Mouse (Mus musculus): ENCODE measurements around the gene Zpbp2. TPM values are rescaled to one million over a fixed set of nuclear protein-coding genes. Genes with fewer than 3 reads are reported as not detected.

The Zpbp2 gene
- polyA plus RNA-seq, 1 experiment from 2014 or later: not detected

DNA sequence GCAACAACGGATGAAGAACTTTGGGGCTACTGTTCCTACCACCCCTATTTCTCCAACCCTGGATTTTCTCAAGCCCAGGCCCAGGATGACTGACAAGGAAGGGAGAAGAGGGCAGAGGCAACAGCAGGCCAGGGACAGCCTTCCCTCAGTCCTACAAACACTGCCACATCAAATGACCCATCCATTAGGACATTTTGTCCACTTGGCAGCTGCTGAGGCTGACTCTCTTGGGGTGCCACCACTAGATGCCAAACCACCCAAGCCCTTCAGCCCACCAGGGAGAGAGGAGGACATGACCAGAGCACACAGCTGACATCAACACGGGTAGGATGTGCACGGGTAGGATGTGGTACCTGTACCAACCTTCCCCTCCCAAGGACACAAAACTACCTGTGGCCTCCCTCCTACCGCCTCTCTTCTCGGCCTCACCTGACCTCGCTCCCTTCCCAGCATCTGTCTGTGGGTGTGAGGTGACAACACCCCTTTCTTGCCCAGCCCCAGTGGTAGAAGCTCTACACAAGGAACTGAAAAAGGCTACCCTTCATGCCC, 33.8 kb downstream of the Zpbp2 start:
- no peak for DNase-seq (ENCODE audit: low spot score)
- 96% methylated on average over 6 of the region's 6 CpGs for WGBS
- no peak for ATAC-seq
- H3K4me2 ChIP-seq (ENCODE audit: low read length): no peak overlapping the region
- H3K27ac ChIP-seq (ENCODE audit: low read depth, low read length): no peak overlapping the region
- H3K36me3 ChIP-seq (ENCODE audit: control insufficient read depth, insufficient read depth, low read length): peaks cover 32% of the 10 kb centered on the region
- H3K9ac ChIP-seq (ENCODE audit: low read length): no peak overlapping the region
- H3K4me3 ChIP-seq (ENCODE audit: low read depth, low read length): no peak overlapping the region
- H3K9me3 ChIP-seq (replicated peaks; ENCODE audit: control insufficient read depth, low read length): no peaks in the 10 kb centered on the region
- peaks cover 21% of the 10 kb centered on the region for H3K4me1 ChIP-seq (ENCODE audit: control insufficient read depth, insufficient read depth, low read length)
- no peaks in the 10 kb centered on the region for H3K27me3 ChIP-seq (replicated peaks; ENCODE audit: control insufficient read depth, insufficient read depth, low read length)

DNA sequence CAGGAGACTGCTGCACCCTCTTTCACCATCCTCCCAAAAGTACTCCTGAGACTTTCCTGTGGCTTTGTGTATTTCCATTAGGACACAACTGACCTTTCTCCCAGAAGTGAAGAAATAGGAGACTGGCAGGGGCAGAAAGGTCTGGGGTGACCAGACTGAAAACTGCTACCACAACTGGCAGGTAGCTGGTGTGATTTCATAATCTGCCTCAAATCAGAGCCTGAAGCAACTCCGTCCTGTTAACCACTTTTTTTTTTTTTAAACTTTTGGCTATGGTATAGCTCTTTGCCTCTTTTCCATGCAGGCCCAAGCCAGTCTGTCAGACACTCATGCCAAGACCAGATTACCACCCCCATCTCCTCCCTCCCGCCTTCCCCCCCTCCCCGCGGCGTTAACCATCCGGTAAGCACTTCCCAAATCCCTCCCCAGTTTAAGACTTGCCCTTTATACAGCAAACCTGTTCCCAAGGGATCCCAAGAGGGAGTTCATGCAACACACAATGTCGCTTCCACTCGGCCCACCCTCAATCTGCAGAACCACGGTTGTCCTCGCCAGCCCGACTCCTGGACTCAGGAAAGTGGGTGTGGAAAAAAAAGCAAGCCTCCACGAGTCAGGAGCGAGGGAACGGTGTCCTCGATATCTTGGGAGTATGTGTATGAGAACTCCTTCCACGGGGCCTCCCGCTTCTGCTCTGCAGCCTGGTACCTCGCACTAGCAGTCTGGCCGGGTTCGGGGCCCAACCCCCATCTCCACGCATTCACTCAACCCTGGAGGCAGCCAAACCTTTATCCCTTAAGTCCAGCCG, 35.4 kb downstream of the Zpbp2 start:
- Histone ChIP-seq H3K36me3 (ENCODE audit: control insufficient read depth, insufficient read depth, low read length) (peaks cover 22% of the 10 kb centered on the region), H3K9me3 (replicated peaks; ENCODE audit: control insufficient read depth, low read length) (no peaks in the 10 kb centered on the region), H3K4me3 (ENCODE audit: low read depth, low read length) (peak overlapping the region; percentile 72), H3K4me1 (ENCODE audit: control insufficient read depth, insufficient read depth, low read length) (peaks cover 21% of the 10 kb centered on the region), H3K27me3 (replicated peaks; ENCODE audit: control insufficient read depth, insufficient read depth, low read length) (no peaks in the 10 kb centered on the region), H3K27ac (ENCODE audit: low read depth, low read length) (peak overlapping the region; percentile 67), H3K9ac (ENCODE audit: low read length) (peak overlapping the region; percentile 87), H3K4me2 (ENCODE audit: low read length) (peak overlapping the region; percentile 85)
- DNase-seq (ENCODE audit: low spot score): peak; percentile 43
- WGBS: under 1% methylated on average over 22 of the region's 22 CpGs
- ATAC-seq: peak; percentile 47

DNA sequence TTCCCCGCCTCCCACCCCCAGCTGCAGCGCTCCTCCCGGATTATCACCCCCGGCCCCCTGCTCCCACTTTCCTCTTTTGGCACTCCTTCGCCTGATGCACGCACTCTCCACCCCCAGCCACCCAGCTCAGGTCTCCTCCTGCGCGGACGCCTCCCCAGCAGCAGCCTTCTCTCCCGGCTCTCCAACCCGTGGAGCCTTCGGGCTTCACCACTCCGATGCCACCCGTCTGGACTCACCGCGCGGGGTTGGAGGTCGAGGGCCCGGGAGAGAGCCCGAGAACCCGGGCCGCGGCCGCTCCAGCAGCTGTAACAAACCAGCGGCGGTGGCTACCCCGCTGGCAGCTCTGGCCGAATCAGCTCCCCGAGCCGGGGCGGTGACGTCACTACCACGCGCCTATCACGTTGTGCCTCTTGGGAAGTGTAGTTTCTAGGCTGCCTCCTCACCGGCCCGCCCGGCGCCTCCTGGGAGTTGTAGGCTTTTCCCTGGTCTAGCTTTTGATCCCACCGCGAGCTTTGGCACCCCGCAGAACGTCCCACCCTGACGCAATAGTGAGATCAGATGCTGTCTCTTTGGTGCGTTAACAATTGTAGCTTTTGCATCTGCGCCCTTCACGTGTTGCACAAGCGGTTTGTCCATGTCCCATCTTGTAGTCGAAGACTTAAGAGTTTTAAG, 36.1 kb downstream of the Zpbp2 start, which contains the start of gene Ormdl3:
Gene Ormdl3 (minus strand): TSS at position 477 of the 672 bp plus-strand sequence.
- H3K4me2 ChIP-seq (ENCODE audit: low read length): peak within 1 kb of the TSS; percentile 85
- WGBS: under 1% methylated on average over 49 of the region's 49 CpGs
- H3K9ac ChIP-seq (ENCODE audit: low read length): peak within 1 kb of the TSS; percentile 87
- H3K4me3 ChIP-seq (ENCODE audit: low read depth, low read length): peak within 1 kb of the TSS; percentile 72
- ATAC-seq (peak; percentile 97), DNase-seq (ENCODE audit: low spot score) (peak; percentile 99)
- H3K36me3 ChIP-seq (ENCODE audit: control insufficient read depth, insufficient read depth, low read length): peaks cover 16% of the 10 kb centered on the region
- no peaks in the 10 kb centered on the region for H3K27me3 ChIP-seq (replicated peaks; ENCODE audit: control insufficient read depth, insufficient read depth, low read length)
- peak within 1 kb of the TSS; percentile 67 for H3K27ac ChIP-seq (ENCODE audit: low read depth, low read length)
- peaks cover 21% of the 10 kb centered on the region for H3K4me1 ChIP-seq (ENCODE audit: control insufficient read depth, insufficient read depth, low read length)
- H3K9me3 ChIP-seq (replicated peaks; ENCODE audit: control insufficient read depth, low read length): no peaks in the 10 kb centered on the region

DNA sequence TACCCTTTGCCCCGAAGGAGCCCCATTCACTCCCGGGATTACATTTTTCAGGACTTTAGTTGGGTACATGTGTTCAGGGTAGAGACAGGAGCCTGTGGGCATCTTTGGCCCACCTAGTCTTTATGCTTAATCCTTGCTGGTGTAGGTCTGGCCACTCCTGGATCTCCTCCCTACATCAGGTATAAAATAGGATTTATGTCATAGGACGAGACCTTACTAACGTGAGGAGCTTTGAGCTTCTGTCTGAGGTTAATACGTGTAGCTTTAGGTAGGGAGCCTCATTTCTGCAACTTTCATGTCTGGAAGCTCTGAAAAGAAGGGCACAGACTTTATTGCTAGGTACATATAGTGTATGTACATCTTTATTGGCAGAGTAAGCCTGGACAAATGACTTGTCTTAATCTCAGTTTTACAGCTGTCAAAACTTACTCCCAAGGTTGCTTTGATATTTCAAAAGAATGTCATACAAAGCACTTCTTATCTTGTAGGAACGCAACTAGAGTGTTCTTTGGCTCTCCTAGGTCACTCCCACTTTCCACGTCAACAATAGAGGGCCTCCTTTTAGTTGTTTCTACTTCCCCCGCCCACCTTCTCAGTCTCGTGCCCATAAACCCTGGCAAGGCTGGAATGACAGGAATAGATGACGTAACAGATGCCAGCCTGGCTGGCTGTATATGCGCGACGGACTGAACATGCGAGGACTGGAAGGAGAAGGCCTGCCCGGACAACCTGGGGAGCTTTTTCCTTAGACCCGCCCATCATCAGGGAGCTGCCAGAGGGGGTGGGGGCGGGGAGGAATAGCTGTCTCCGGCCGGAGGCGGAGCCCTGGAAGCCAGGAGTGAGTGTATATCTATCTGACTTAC, 37.0 kb downstream of the Zpbp2 start:
- peak; percentile 37 for ATAC-seq
- Histone ChIP-seq H3K9me3 (replicated peaks; ENCODE audit: control insufficient read depth, low read length) (no peaks in the 10 kb centered on the region), H3K27me3 (replicated peaks; ENCODE audit: control insufficient read depth, insufficient read depth, low read length) (no peaks in the 10 kb centered on the region), H3K36me3 (ENCODE audit: control insufficient read depth, insufficient read depth, low read length) (peaks cover 7% of the 10 kb centered on the region), H3K4me1 (ENCODE audit: control insufficient read depth, insufficient read depth, low read length) (peaks cover 21% of the 10 kb centered on the region), H3K27ac (ENCODE audit: low read depth, low read length) (peak overlapping the region; percentile 66), H3K4me2 (ENCODE audit: low read length) (peak overlapping the region; percentile 85), H3K4me3 (ENCODE audit: low read depth, low read length) (peak overlapping the region; percentile 72), H3K9ac (ENCODE audit: low read length) (peak overlapping the region; percentile 87)
- peak; percentile 80 for DNase-seq (ENCODE audit: low spot score)
- WGBS: 4% methylated on average over 20 of the region's 20 CpGs

DNA sequence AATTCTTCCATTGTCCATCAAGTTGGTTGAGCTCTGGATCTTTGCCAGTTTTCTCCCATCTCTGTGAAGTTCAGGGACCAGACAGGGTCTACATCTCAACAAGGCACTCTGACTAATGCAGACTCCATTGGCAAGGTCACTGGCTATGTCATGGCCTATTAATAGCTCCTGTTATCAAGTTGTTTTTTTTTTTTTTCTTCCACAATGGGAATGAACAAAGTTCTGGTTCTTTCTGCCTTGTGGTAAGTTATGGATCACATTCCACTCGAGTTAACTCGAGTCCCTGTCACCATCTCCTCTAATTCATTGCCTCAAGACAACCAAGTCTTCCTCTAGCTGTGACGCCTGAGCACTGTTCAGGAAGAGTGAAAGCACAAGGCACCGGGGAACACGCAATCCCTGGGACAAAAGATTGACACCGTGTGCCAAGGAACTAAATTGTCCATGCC, 38.0 kb downstream of the Zpbp2 start:
- H3K4me2 ChIP-seq (ENCODE audit: low read length): peak overlapping the region; percentile 85; the same call in 1 of the 2 replicates
- H3K9ac ChIP-seq (ENCODE audit: low read length): no peak overlapping the region
- ATAC-seq (no peak), DNase-seq (ENCODE audit: low spot score) (peak; percentile 33)
- no peak overlapping the region for H3K27ac ChIP-seq (ENCODE audit: low read depth, low read length)
- no peaks in the 10 kb centered on the region for H3K9me3 ChIP-seq (replicated peaks; ENCODE audit: control insufficient read depth, low read length)
- WGBS: 74% methylated on average over 6 of the region's 6 CpGs
- H3K36me3 ChIP-seq (ENCODE audit: control insufficient read depth, insufficient read depth, low read length): no peaks in the 10 kb centered on the region
- peaks cover 21% of the 10 kb centered on the region for H3K4me1 ChIP-seq (ENCODE audit: control insufficient read depth, insufficient read depth, low read length)
- H3K4me3 ChIP-seq (ENCODE audit: low read depth, low read length): 0 out of 2 replicates have a peak overlapping the region, but pooled peaks have one; percentile 17
- no peaks in the 10 kb centered on the region for H3K27me3 ChIP-seq (replicated peaks; ENCODE audit: control insufficient read depth, insufficient read depth, low read length)

DNA sequence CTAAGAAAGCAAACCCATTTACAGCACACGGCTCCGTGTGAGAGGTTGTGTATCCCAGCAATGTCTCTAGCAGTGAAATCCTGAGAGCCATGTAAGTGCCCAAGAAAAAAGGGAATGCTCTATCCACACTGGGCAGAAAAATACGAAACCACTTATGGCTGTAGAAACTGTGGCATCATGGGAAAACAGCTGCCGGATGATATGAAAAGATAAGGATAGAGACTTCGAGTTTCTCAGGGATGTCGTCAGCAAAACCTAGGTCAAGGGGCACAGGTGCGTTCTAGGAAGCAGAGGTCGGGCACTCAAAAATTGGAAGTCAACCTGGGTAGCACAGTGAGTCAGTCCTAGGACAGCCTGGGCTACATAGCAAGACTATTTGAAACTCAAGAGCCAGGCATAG, 38.4 kb downstream of the Zpbp2 start:
- Histone ChIP-seq H3K27me3 (replicated peaks; ENCODE audit: control insufficient read depth, insufficient read depth, low read length) (no peaks in the 10 kb centered on the region), H3K4me3 (ENCODE audit: low read depth, low read length) (no peak overlapping the region), H3K36me3 (ENCODE audit: control insufficient read depth, insufficient read depth, low read length) (no peaks in the 10 kb centered on the region), H3K27ac (ENCODE audit: low read depth, low read length) (no peak overlapping the region), H3K4me1 (ENCODE audit: control insufficient read depth, insufficient read depth, low read length) (peaks cover 21% of the 10 kb centered on the region), H3K9ac (ENCODE audit: low read length) (no peak overlapping the region), H3K4me2 (ENCODE audit: low read length) (no peak overlapping the region), H3K9me3 (replicated peaks; ENCODE audit: control insufficient read depth, low read length) (no peaks in the 10 kb centered on the region)
- WGBS: 89% methylated on average over 8 of the region's 8 CpGs
- ATAC-seq (no peak), DNase-seq (ENCODE audit: low spot score) (no peak)

DNA sequence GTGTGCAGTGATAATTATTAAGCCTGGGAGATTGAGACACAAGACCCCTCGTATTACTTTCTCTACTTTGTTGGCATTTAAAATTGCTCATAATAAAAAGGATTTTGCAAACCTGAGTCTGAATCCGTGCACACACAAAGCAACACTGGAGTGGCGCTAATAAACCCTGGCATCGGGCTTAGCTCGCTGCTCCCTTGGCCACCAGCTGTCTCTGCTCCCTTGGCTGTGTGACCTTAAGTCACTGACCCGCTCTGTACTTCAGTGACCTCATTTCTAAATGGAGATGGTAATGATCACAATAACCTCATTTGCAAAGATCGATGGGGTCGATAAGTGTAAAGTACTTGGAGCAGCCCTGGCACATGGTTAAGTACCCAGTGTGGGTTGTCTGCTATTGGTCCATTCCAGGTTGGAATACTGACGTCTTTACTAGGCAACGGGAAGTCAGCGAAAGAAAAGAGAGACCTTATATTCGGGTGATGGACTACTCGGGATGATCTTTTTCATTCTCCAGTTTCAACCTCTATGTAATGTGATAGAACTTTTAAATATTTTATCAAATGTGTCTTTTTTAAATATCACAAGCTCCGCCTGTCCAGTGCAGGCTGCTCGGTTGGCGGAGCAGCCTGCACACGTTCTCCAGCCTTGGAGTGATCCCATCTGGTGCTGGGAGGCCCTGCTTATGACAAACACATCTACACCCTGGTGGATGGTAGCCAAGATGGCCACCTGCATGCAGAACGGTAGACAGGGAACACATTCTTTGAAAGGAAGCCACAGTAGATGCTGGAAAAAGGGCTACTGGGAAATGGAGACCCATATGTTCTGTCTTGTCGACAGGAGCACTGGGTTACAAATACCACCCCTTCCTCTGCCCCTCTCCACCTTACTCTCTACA, 39.9 kb downstream of the Zpbp2 start:
- H3K27me3 ChIP-seq (replicated peaks; ENCODE audit: control insufficient read depth, insufficient read depth, low read length): no peaks in the 10 kb centered on the region
- 73% methylated on average over 19 of the region's 19 CpGs for WGBS
- no peak overlapping the region for H3K4me3 ChIP-seq (ENCODE audit: low read depth, low read length)
- DNase-seq (ENCODE audit: low spot score) (no peak), ATAC-seq (no peak)
- no peaks in the 10 kb centered on the region for H3K9me3 ChIP-seq (replicated peaks; ENCODE audit: control insufficient read depth, low read length)
- peaks cover 18% of the 10 kb centered on the region for H3K4me1 ChIP-seq (ENCODE audit: control insufficient read depth, insufficient read depth, low read length)
- H3K27ac ChIP-seq (ENCODE audit: low read depth, low read length): no peak overlapping the region
- no peak overlapping the region for H3K4me2 ChIP-seq (ENCODE audit: low read length)
- no peaks in the 10 kb centered on the region for H3K36me3 ChIP-seq (ENCODE audit: control insufficient read depth, insufficient read depth, low read length)
- no peak overlapping the region for H3K9ac ChIP-seq (ENCODE audit: low read length)

Measured in forebrain, embryonic 14.5 days (tissue).